Mouse (Mus musculus): Measurements from ENCODE around the gene Mdm4. TPM values are rescaled to one million over a fixed set of nuclear protein-coding genes. Genes with fewer than 3 reads are reported as not detected.
A peak's percentile ranks its signal among the peaks of the same experiment; 100 is the strongest.
"Not testable (repeated sequence)": the region's sequence is repeated elsewhere in the genome, so short reads cannot be mapped to it uniquely, and the experiment has no call there.

Gene Mdm4
- polyA plus RNA-seq, 1 experiment from 2014 or later, result 33.2 TPM

DNA sequence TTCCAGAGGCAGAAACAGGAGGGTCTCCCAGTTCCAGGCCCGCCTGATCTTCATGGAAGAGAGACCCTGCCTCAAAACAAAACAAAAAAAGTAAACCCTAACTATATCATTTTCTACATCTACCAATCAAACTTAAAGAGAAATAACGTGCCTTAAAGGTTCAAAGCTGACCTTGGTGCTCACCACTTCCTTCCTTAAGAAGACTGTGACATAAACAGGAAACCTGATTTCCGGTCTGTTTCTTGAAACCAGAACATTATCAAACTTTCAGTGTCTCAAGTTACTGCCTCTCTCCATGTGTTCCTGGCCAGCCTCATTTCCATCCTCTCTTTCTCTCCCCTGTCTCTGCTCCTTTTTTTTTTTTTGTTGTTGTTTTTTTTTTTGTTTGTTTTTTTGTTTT, 617 bp downstream of the Mdm4 start:
- ATAC-seq (ENCODE audit: insufficient number of reproducible peaks, low FRiP score, low TSS enrichment, low read depth) (no peak), DNase-seq (ENCODE audit: low spot score) (no peak)
- Histone ChIP-seq H3K27me3 (ENCODE audit: control insufficient read depth, insufficient read depth, low read length) (no peaks in the 10 kb centered on the region), H3K4me1 (ENCODE audit: control insufficient read depth, insufficient read depth, low read length) (no peaks in the 10 kb centered on the region), H3K4me3 (ENCODE audit: low read depth, low read length) (no peak overlapping the region), H3K27ac (replicated peaks; ENCODE audit: low read depth, low read length) (no peak overlapping the region), H3K9ac (ENCODE audit: low read length) (no peak overlapping the region), H3K9me3 (ENCODE audit: control insufficient read depth, low read length) (no peaks in the 10 kb centered on the region), H3K36me3 (ENCODE audit: control insufficient read depth, insufficient read depth, low read length) (no peaks in the 10 kb centered on the region), H3K4me2 (ENCODE audit: low read depth, severe bottlenecking) (no peak overlapping the region)
- 84% methylated on average over 3 of the region's 3 CpGs for WGBS

- H3K9me3 ChIP-seq (ENCODE audit: control insufficient read depth, low read length), result no peaks in the 10 kb centered on the region
- no peaks in the 10 kb centered on the region for H3K36me3 ChIP-seq (ENCODE audit: control insufficient read depth, insufficient read depth, low read length)
- H3K27me3 ChIP-seq (ENCODE audit: control insufficient read depth, insufficient read depth, low read length), result no peaks in the 10 kb centered on the region
- H3K4me3 ChIP-seq (ENCODE audit: low read depth, low read length), result no peak overlapping the region
- no peak overlapping the region for H3K4me2 ChIP-seq (ENCODE audit: low read depth, severe bottlenecking)
- WGBS, result 36% methylated on average over 7 of the region's 7 CpGs
- no peak overlapping the region for H3K9ac ChIP-seq (ENCODE audit: low read length)
- no peak overlapping the region for H3K27ac ChIP-seq (replicated peaks; ENCODE audit: low read depth, low read length)
- DNase-seq (ENCODE audit: low spot score) (no peak), ATAC-seq (ENCODE audit: insufficient number of reproducible peaks, low FRiP score, low TSS enrichment, low read depth) (no peak)
- H3K4me1 ChIP-seq (ENCODE audit: control insufficient read depth, insufficient read depth, low read length), result no peaks in the 10 kb centered on the region
Observed at GRCm38 (mm10) chr1:133027980-133028379, 2.4 kb downstream of the Mdm4 start.

DNA sequence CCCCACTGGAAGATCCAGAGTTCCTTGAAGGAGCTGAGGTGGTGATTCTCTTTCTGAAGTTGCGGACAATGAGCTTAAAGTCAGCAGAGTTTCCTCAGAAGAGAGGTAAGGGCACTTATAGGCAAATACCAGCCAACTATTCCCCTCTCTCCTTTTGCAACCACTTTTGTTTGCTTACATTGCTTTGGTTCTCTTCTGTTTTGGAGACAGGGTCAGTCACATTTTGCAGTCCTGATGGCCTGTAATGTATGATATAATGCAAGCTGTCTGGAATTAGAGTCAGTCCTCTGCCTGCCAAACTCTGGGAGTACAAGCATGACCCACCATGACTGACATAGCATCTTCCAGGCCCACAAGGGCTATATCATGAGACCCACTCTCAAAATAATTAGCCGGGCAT, 3.2 kb downstream of the Mdm4 start:
- Histone ChIP-seq H3K9ac (ENCODE audit: low read length) (no peak overlapping the region), H3K4me3 (ENCODE audit: low read depth, low read length) (no peak overlapping the region), H3K27me3 (ENCODE audit: control insufficient read depth, insufficient read depth, low read length) (no peaks in the 10 kb centered on the region), H3K9me3 (ENCODE audit: control insufficient read depth, low read length) (no peaks in the 10 kb centered on the region), H3K36me3 (ENCODE audit: control insufficient read depth, insufficient read depth, low read length) (no peaks in the 10 kb centered on the region), H3K4me1 (ENCODE audit: control insufficient read depth, insufficient read depth, low read length) (no peaks in the 10 kb centered on the region), H3K27ac (replicated peaks; ENCODE audit: low read depth, low read length) (no peak overlapping the region), H3K4me2 (ENCODE audit: low read depth, severe bottlenecking) (no peak overlapping the region)
- 94% methylated on average over 2 of the region's 2 CpGs for WGBS
- ATAC-seq (ENCODE audit: insufficient number of reproducible peaks, low FRiP score, low TSS enrichment, low read depth) (no peak), DNase-seq (ENCODE audit: low spot score) (no peak)

GRCm38 (mm10) chr1:133025796-133026190, 4.6 kb downstream of the Mdm4 start:
- WGBS, result 33% methylated on average over 23 of the region's 23 CpGs
- H3K36me3 ChIP-seq (ENCODE audit: control insufficient read depth, insufficient read depth, low read length); H3K9me3 ChIP-seq (ENCODE audit: control insufficient read depth, low read length); ATAC-seq (ENCODE audit: insufficient number of reproducible peaks, low FRiP score, low TSS enrichment, low read depth); H3K27me3 ChIP-seq (ENCODE audit: control insufficient read depth, insufficient read depth, low read length); DNase-seq (ENCODE audit: low spot score); H3K27ac ChIP-seq (replicated peaks; ENCODE audit: low read depth, low read length); H3K4me1 ChIP-seq (ENCODE audit: control insufficient read depth, insufficient read depth, low read length): not testable (repeated sequence)
- peak overlapping the region; percentile 40; the same call in 1 of the 2 replicates for H3K9ac ChIP-seq (ENCODE audit: low read length)
- H3K4me3 ChIP-seq (ENCODE audit: low read depth, low read length), result peak overlapping the region; percentile 72
- peak overlapping the region; percentile 46 for H3K4me2 ChIP-seq (ENCODE audit: low read depth, severe bottlenecking)

- no peaks in the 10 kb centered on the region for H3K36me3 ChIP-seq (ENCODE audit: control insufficient read depth, insufficient read depth, low read length)
- peak overlapping the region; percentile 72 for H3K4me3 ChIP-seq (ENCODE audit: low read depth, low read length)
- H3K27me3 ChIP-seq (ENCODE audit: control insufficient read depth, insufficient read depth, low read length), result no peaks in the 10 kb centered on the region
- peak overlapping the region; percentile 72 for H3K27ac ChIP-seq (replicated peaks; ENCODE audit: low read depth, low read length)
- peak; percentile 95 for DNase-seq (ENCODE audit: low spot score)
- under 1% methylated on average over 40 of the region's 40 CpGs for WGBS
- H3K4me2 ChIP-seq (ENCODE audit: low read depth, severe bottlenecking), result peak overlapping the region; percentile 46
- H3K9me3 ChIP-seq (ENCODE audit: control insufficient read depth, low read length), result no peaks in the 10 kb centered on the region
- H3K9ac ChIP-seq (ENCODE audit: low read length), result peak overlapping the region; percentile 89
- no peaks in the 10 kb centered on the region for H3K4me1 ChIP-seq (ENCODE audit: control insufficient read depth, insufficient read depth, low read length)
- peak; percentile 96 for ATAC-seq (ENCODE audit: insufficient number of reproducible peaks, low FRiP score, low TSS enrichment, low read depth)
Observed at GRCm38 (mm10) chr1:133025051-133025795, 5.1 kb downstream of the Mdm4 start.

DNA sequence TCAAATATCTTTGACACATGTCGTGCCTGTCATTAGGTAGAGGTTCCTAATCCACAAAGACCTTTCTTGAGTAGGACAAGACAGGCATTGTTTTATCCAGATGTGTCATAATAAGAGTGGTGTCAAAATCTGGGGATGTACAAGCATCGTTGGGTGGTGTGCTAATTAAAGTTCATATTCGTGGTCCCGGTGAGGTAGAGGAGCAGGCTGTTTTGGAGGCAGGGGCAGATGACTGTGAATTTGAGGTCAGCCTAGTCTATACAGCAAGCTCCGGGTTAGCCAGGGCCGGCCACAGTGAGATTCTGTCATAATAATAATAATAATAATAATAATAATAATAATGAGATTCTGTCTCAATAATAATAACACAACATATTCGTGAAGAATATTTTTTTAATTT, 5.9 kb downstream of the Mdm4 start:
- Histone ChIP-seq H3K4me1 (ENCODE audit: control insufficient read depth, insufficient read depth, low read length) (no peaks in the 10 kb centered on the region), H3K36me3 (ENCODE audit: control insufficient read depth, insufficient read depth, low read length) (no peaks in the 10 kb centered on the region), H3K4me3 (ENCODE audit: low read depth, low read length) (peak overlapping the region; percentile 72), H3K9me3 (ENCODE audit: control insufficient read depth, low read length) (no peaks in the 10 kb centered on the region), H3K27me3 (ENCODE audit: control insufficient read depth, insufficient read depth, low read length) (no peaks in the 10 kb centered on the region), H3K9ac (ENCODE audit: low read length) (peak overlapping the region; percentile 89; the same call in 1 of the 2 replicates), H3K27ac (replicated peaks; ENCODE audit: low read depth, low read length) (no peak overlapping the region), H3K4me2 (ENCODE audit: low read depth, severe bottlenecking) (peak overlapping the region; percentile 46)
- DNase-seq (ENCODE audit: low spot score) (no peak), ATAC-seq (ENCODE audit: insufficient number of reproducible peaks, low FRiP score, low TSS enrichment, low read depth) (no peak)
- WGBS, result 43% methylated on average over 7 of the region's 7 CpGs

GRCm38 (mm10) chr1:133023723-133024122, 6.6 kb downstream of the Mdm4 start:
- not testable (repeated sequence) for H3K4me3 ChIP-seq (ENCODE audit: low read depth, low read length); H3K27ac ChIP-seq (replicated peaks; ENCODE audit: low read depth, low read length); H3K36me3 ChIP-seq (ENCODE audit: control insufficient read depth, insufficient read depth, low read length); ATAC-seq (ENCODE audit: insufficient number of reproducible peaks, low FRiP score, low TSS enrichment, low read depth); H3K9me3 ChIP-seq (ENCODE audit: control insufficient read depth, low read length); H3K27me3 ChIP-seq (ENCODE audit: control insufficient read depth, insufficient read depth, low read length); H3K4me2 ChIP-seq (ENCODE audit: low read depth, severe bottlenecking); H3K9ac ChIP-seq (ENCODE audit: low read length); DNase-seq (ENCODE audit: low spot score); H3K4me1 ChIP-seq (ENCODE audit: control insufficient read depth, insufficient read depth, low read length)
- 92% methylated on average over 3 of the region's 3 CpGs for WGBS

GRCm38 (mm10) chr1:133021971-133022370, 8.4 kb downstream of the Mdm4 start:
- DNase-seq (ENCODE audit: low spot score); H3K9me3 ChIP-seq (ENCODE audit: control insufficient read depth, low read length): not testable (repeated sequence)
- WGBS, result 98% methylated on average over 2 of the region's 2 CpGs

DNA sequence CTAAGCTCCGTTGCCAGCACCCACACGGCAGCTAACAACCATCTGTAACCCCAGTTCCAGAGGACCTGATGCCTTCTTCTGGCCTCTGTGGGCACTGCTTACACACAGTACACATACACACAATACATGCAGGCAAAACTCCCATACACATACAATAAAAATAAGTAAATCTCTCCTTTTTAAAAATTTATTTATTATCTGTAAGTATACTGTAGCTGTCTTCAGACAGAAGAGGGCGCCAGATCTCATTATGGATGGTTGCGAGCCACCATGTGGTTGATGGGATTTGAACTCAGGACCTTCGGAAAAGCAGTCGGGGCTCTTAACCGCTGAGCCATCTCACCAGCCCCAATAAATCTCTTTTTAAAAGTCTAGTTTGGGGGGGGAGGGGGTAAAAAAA, 9.0 kb downstream of the Mdm4 start:
- 93% methylated on average over 7 of the region's 7 CpGs for WGBS
- H3K9ac ChIP-seq (ENCODE audit: low read length), result no peak overlapping the region
- no peak overlapping the region for H3K4me3 ChIP-seq (ENCODE audit: low read depth, low read length)
- ATAC-seq (ENCODE audit: insufficient number of reproducible peaks, low FRiP score, low TSS enrichment, low read depth), result no peak
- no peak for DNase-seq (ENCODE audit: low spot score)
- no peaks in the 10 kb centered on the region for H3K9me3 ChIP-seq (ENCODE audit: control insufficient read depth, low read length)
- no peak overlapping the region for H3K27ac ChIP-seq (replicated peaks; ENCODE audit: low read depth, low read length)
- peaks cover 2% of the 10 kb centered on the region; the same call in 1 of the 2 replicates for H3K36me3 ChIP-seq (ENCODE audit: control insufficient read depth, insufficient read depth, low read length)
- H3K4me2 ChIP-seq (ENCODE audit: low read depth, severe bottlenecking), result no peak overlapping the region
- no peaks in the 10 kb centered on the region for H3K4me1 ChIP-seq (ENCODE audit: control insufficient read depth, insufficient read depth, low read length)
- H3K27me3 ChIP-seq (ENCODE audit: control insufficient read depth, insufficient read depth, low read length), result no peaks in the 10 kb centered on the region

More at GRCm38 (mm10) chr1:133021971-133022370, 8.4 kb downstream of the Mdm4 start:
- H3K4me1 ChIP-seq (ENCODE audit: control insufficient read depth, insufficient read depth, low read length); H3K4me3 ChIP-seq (ENCODE audit: low read depth, low read length); H3K4me2 ChIP-seq (ENCODE audit: low read depth, severe bottlenecking); H3K36me3 ChIP-seq (ENCODE audit: control insufficient read depth, insufficient read depth, low read length); ATAC-seq (ENCODE audit: insufficient number of reproducible peaks, low FRiP score, low TSS enrichment, low read depth); H3K9ac ChIP-seq (ENCODE audit: low read length); H3K27ac ChIP-seq (replicated peaks; ENCODE audit: low read depth, low read length); H3K27me3 ChIP-seq (ENCODE audit: control insufficient read depth, insufficient read depth, low read length): not testable (repeated sequence)
